12 mouse cellular contexts compared by ENCODE assay signal in the genomic region with DNA sequence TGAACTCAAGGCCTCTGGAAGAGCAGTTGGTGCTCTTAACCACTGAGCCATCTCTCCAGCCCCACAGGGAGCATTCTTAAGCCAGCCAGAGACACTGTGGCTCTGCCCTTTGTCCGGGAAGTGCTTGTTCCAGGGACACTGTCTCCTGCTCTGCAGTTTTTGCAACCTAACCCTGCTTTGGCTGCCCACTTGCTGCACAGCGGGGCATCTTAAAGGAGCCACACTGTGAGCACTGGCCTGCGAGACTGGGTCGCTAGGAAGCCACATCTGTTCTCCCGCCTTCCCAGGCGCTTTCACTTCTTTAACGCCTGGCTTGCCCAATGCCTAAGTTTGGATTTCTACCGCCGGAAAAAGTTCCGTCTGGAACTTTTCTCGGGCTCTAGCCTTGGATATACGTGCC. TPM values are rescaled to one million over a fixed set of nuclear protein-coding genes. Genes with fewer than 3 reads are reported as not detected.
DNase-seq lines count a peak whose midpoint lies in the region; ATAC-seq and TF ChIP-seq lines count a peak whose summit lies in the region.
"Had no signal": no experiment of that assay in that cellular context is flagged by ENCODE, and none has a peak within 500 bp of the region (broad histone marks: within the 10 kb centered on the region; RNA-seq: fewer than 3 reads in every experiment).

No protein-coding gene starts in this region.

- no peaks in the 10 kb centered on the region for H3K27me3 ChIP-seq in cerebellum, adult 2 months (ENCODE audit: control insufficient read depth, insufficient read depth, low read length)
- no peaks in the 10 kb centered on the region for H3K27me3 ChIP-seq in heart, embryonic 11.5 days (ENCODE audit: control insufficient read depth, insufficient read depth, low read length)
- no peaks in the 10 kb centered on the region for H3K27me3 ChIP-seq in limb, embryonic 12.5 days
- H3K27me3 ChIP-seq in limb, embryonic 10.5 days (ENCODE audit: low read depth, poor library complexity, severe bottlenecking), result no peaks in the 10 kb centered on the region
- H3K27me3 ChIP-seq in limb, embryonic 14.5 days (ENCODE audit: control insufficient read depth, insufficient read depth, low read length), result no peaks in the 10 kb centered on the region

- H3K4me2 ChIP-seq in heart, embryonic 11.5 days, result peak overlapping the region; percentile 29
- H3K4me2 ChIP-seq in limb, embryonic 12.5 days, result peak overlapping the region; percentile 15; the same call in 1 of the 2 replicates
- H3K4me2 ChIP-seq in limb, embryonic 14.5 days (replicated peaks; ENCODE audit: low read depth, low read length, severe bottlenecking), result peak overlapping the region; percentile 17; the same call in 1 of the 2 replicates

- no peaks in the 10 kb centered on the region for H3K9me3 ChIP-seq in heart, embryonic 11.5 days (replicated peaks; ENCODE audit: control insufficient read depth, low read length)
- H3K9me3 ChIP-seq in limb, embryonic 12.5 days, result 0 out of 2 replicates have a peak, but pooled peaks cover 3% of the 10 kb centered on the region
- peaks cover 2% of the 10 kb centered on the region; the same call in 1 of the 2 replicates for H3K9me3 ChIP-seq in limb, embryonic 10.5 days (replicated peaks)
- H3K9me3 ChIP-seq in limb, embryonic 14.5 days (ENCODE audit: control insufficient read depth, low read length), result no peaks in the 10 kb centered on the region

- H3K36me3 ChIP-seq in heart, embryonic 11.5 days (ENCODE audit: control insufficient read depth, insufficient read depth, low read length), result no peaks in the 10 kb centered on the region
- H3K36me3 ChIP-seq in limb, embryonic 12.5 days, result no peaks in the 10 kb centered on the region
- H3K36me3 ChIP-seq in limb, embryonic 10.5 days, result no peaks in the 10 kb centered on the region
- H3K36me3 ChIP-seq in limb, embryonic 14.5 days (ENCODE audit: control insufficient read depth, insufficient read depth, low read length), result no peaks in the 10 kb centered on the region

- WGBS in cerebellum, adult 2 months, result 13% methylated on average over 12 of the region's 12 CpGs
- WGBS in heart, embryonic 11.5 days (ENCODE audit: insufficient replicate concordance), result 25% methylated on average over 12 of the region's 12 CpGs
- 17% methylated on average over 12 of the region's 12 CpGs for WGBS in limb, embryonic 12.5 days
- WGBS in limb, embryonic 10.5 days, result 21% methylated on average over 12 of the region's 12 CpGs
- WGBS in limb, embryonic 14.5 days, result 18% methylated on average over 12 of the region's 12 CpGs

- no peak overlapping the region for H3K9ac ChIP-seq in heart, embryonic 11.5 days (ENCODE audit: low read depth, low read length)
- H3K9ac ChIP-seq in limb, embryonic 12.5 days (replicated peaks), result no peak overlapping the region
- 0 out of 2 replicates have a peak overlapping the region, but pooled peaks have one; percentile 12 for H3K9ac ChIP-seq in limb, embryonic 14.5 days (ENCODE audit: low read depth, low read length, severe bottlenecking)

- peak; percentile 32 to 35 for DNase-seq in cerebellum, adult 2 months
- no peak for DNase-seq in cerebellum, adult 8-10 months
- DNase-seq in heart, adult 11 months, result no peak
- no peak for DNase-seq in limb, embryonic 10.5 days (ENCODE audit: low spot score)
- no peak for DNase-seq in limb, embryonic 14.5 days (ENCODE audit: low spot score)
- DNase-seq: adrenal gland, postnatal 14 days; kidney, postnatal 4 days; lung, postnatal 10 days; thymus, postnatal 4 days had no signal

- ATAC-seq in heart, embryonic 11.5 days (replicated peaks; ENCODE audit: insufficient number of reproducible peaks, low FRiP score, low TSS enrichment), result no peak
- ATAC-seq in limb, embryonic 12.5 days (ENCODE audit: insufficient number of reproducible peaks, insufficient read depth, low FRiP score, low TSS enrichment, low read depth), result no peak
- no peak for ATAC-seq in limb, embryonic 14.5 days (ENCODE audit: low FRiP score, low read depth)
- no peak for ATAC-seq in activated CD4-positive, CD25-positive, alpha-beta regulatory T cell, adult 4 months

- H3K27ac ChIP-seq in cerebellum, adult 2 months (ENCODE audit: insufficient read depth, low read length), result no peak overlapping the region
- no peak overlapping the region for H3K27ac ChIP-seq in heart, embryonic 11.5 days (ENCODE audit: low read depth, low read length)
- no peak overlapping the region for H3K27ac ChIP-seq in limb, embryonic 12.5 days
- no peak overlapping the region for H3K27ac ChIP-seq in limb, embryonic 10.5 days
- H3K27ac ChIP-seq in limb, embryonic 14.5 days (replicated peaks; ENCODE audit: low read depth, low read length), result no peak overlapping the region

- TF ChIP-seq CTCF in cerebellum, adult 2 months (IDR thresholded peaks at IDR 0.05; ENCODE audit: borderline replicate concordance, insufficient read depth, low read depth, low read length), result no peak

- H3K4me3 ChIP-seq in cerebellum, adult 2 months (replicated peaks; ENCODE audit: insufficient read depth, low read depth, low read length), result no peak overlapping the region
- H3K4me3 ChIP-seq in heart, embryonic 11.5 days (ENCODE audit: low read depth, low read length), result no peak overlapping the region
- no peak overlapping the region for H3K4me3 ChIP-seq in limb, embryonic 12.5 days (replicated peaks)
- H3K4me3 ChIP-seq in limb, embryonic 10.5 days, result no peak overlapping the region
- H3K4me3 ChIP-seq in limb, embryonic 14.5 days (replicated peaks; ENCODE audit: low read length), result no peak overlapping the region

- no peak for TF ChIP-seq POLR2A in cerebellum, adult 2 months (IDR thresholded peaks at IDR 0.05; ENCODE audit: borderline replicate concordance, insufficient read depth, low read length)
- TF ChIP-seq POLR2A in limb, embryonic 14.5 days (IDR thresholded peaks at IDR 0.05; ENCODE audit: borderline replicate concordance, extremely low read depth, insufficient read depth, insufficient read length), result no peak

- no peaks in the 10 kb centered on the region for H3K4me1 ChIP-seq in cerebellum, adult 2 months (ENCODE audit: control insufficient read depth, insufficient read depth, low read length)
- H3K4me1 ChIP-seq in heart, embryonic 11.5 days (ENCODE audit: control insufficient read depth, insufficient read depth, low read length), result no peaks in the 10 kb centered on the region
- H3K4me1 ChIP-seq in limb, embryonic 12.5 days (replicated peaks), result no peaks in the 10 kb centered on the region
- H3K4me1 ChIP-seq in limb, embryonic 10.5 days, result 0 out of 2 replicates have a peak, but pooled peaks cover 3% of the 10 kb centered on the region
- H3K4me1 ChIP-seq in limb, embryonic 14.5 days (ENCODE audit: control insufficient read depth, insufficient read depth, low read length), result no peaks in the 10 kb centered on the region

RNA-seq across cellular contexts. Expression of gene Ywhae, which starts 17.1 kb away (rescaled TPM):
- 870 and 906 TPM in 2 replicates for polyA plus RNA-seq in cerebellum, adult 2 months (2012; rRNA removed)
- polyA plus RNA-seq in heart, embryonic 11.5 days (2014; fragmentation: Nextera tagmentation; extraction: Ambion mirVana), result 893 and 924 TPM in 2 replicates
- 1,061 and 1,068 TPM in 2 replicates for polyA plus RNA-seq in limb, embryonic 12.5 days (2016; fragmentation: Nextera tagmentation; extraction: Ambion mirVana)
- 1,115 and 1,137 TPM in 2 replicates for polyA plus RNA-seq in limb, embryonic 10.5 days (2016; fragmentation: Nextera tagmentation; extraction: Ambion mirVana)
- 561 and 629 TPM in 2 replicates for polyA plus RNA-seq in limb, embryonic 14.5 days (2012; rRNA removed)
- 772 and 815 TPM in 2 replicates for polyA plus RNA-seq in limb, embryonic 14.5 days (2014; fragmentation: Nextera tagmentation; extraction: Ambion mirVana)
- 100 to 1,000 TPM; 479 to 486 TPM for polyA plus RNA-seq in activated CD4-positive, CD25-positive, alpha-beta regulatory T cell, adult 4 months (2017; shearing (Covaris generic))

RNA-seq across cellular contexts. Expression of gene Crk, which starts 36.5 kb away (rescaled TPM):
- 80.6 and 83.1 TPM in 2 replicates for polyA plus RNA-seq in cerebellum, adult 2 months (2012; rRNA removed)
- 90.3 and 97.4 TPM in 2 replicates for polyA plus RNA-seq in heart, embryonic 11.5 days (2014; fragmentation: Nextera tagmentation; extraction: Ambion mirVana)
- polyA plus RNA-seq in limb, embryonic 12.5 days (2016; fragmentation: Nextera tagmentation; extraction: Ambion mirVana), result 134 and 135 TPM in 2 replicates
- 105 and 123 TPM in 2 replicates for polyA plus RNA-seq in limb, embryonic 10.5 days (2016; fragmentation: Nextera tagmentation; extraction: Ambion mirVana)
- 78.2 and 84.3 TPM in 2 replicates for polyA plus RNA-seq in limb, embryonic 14.5 days (2012; rRNA removed)
- polyA plus RNA-seq in limb, embryonic 14.5 days (2014; fragmentation: Nextera tagmentation; extraction: Ambion mirVana), result 103 and 110 TPM in 2 replicates
- polyA plus RNA-seq in activated CD4-positive, CD25-positive, alpha-beta regulatory T cell, adult 4 months (2017; shearing (Covaris generic)), result 10 to 100 TPM; 12.0 to 13.8 TPM

Comparison
In these comparisons a context has a peak if more than half of its experiments do, and no peak if none do; other contexts are left out.
1. DNase-seq: peak in cerebellum, adult 2 months (2 of 2); none in cerebellum, adult 8-10 months (single experiment), heart, adult 11 months (single experiment), limb, embryonic 10.5 days (single experiment) and limb, embryonic 14.5 days (single experiment).
2. Peak in every context shown above with its lines, with median percentiles within 50 percentile points of each other: H3K4me2 ChIP-seq.